Mouse (Mus musculus) erythroblast, embryonic 14.5 days (primary cell): ENCODE data around the gene Foxf1. TPM values are rescaled to one million over a fixed set of nuclear protein-coding genes. Genes with fewer than 3 reads are reported as not detected.

Experiments used
- H3K27me3 ChIP-seq: 2 replicates; pipeline ENCODE4 v1.6.1; 2012; ENCODE audit warnings: inconsistent platforms; ENCODE audit not compliant: control insufficient read depth
- H3K36me3 ChIP-seq: 2 replicates; pipeline ENCODE4 v1.6.1; 2012; ENCODE audit warnings: mild to moderate bottlenecking, inconsistent platforms; ENCODE audit not compliant: control insufficient read depth
- H3K4me1 ChIP-seq: 2 replicates; pipeline ENCODE4 v1.6.1; 2012; ENCODE audit warnings: inconsistent platforms; ENCODE audit not compliant: control insufficient read depth
- H3K4me3 ChIP-seq: replicated peaks from 2 replicates; pipeline ENCODE3; 2012; ENCODE audit warnings: moderate library complexity, mild to moderate bottlenecking, inconsistent platforms
- H3K9me3 ChIP-seq: 2 replicates; pipeline ENCODE4 v1.6.1; 2012; ENCODE audit warnings: low read length, inconsistent platforms, mixed read lengths; ENCODE audit not compliant: control insufficient read depth
- GATA1 ChIP-seq: IDR thresholded peaks from 2 replicates; pipeline ENCODE4 v1.6.1; 2012; ENCODE audit warnings: low read length, inconsistent platforms, mixed read lengths
- TAL1 ChIP-seq: IDR thresholded peaks from 3 replicates; pipeline ENCODE4 v1.6.1; 2012; ENCODE audit warnings: low read length, inconsistent platforms, mixed read lengths
- polyA plus RNA-seq: library from polyadenylated mRNA; stranded (reverse); fragments of >175 nt; gene quantifications from 2 replicates; pipeline ENCODE4 v1.2.3, GENCODE M21; 2012

The Foxf1 gene
- polyA plus RNA-seq, 1 experiment, result not detected

- H3K4me3 ChIP-seq, result no peak overlapping the region
- no peaks in the 10 kb centered on the region for H3K4me1 ChIP-seq
- H3K9me3 ChIP-seq, result peaks cover 2% of the 10 kb centered on the region; the same call in 1 of the 2 replicates
- H3K36me3 ChIP-seq, result no peaks in the 10 kb centered on the region
- TF ChIP-seq TAL1 (no peak), GATA1 (no peak)
- H3K27me3 ChIP-seq, result peaks cover 99% of the 10 kb centered on the region
These were observed 4.1 kb downstream of the Foxf1 start for GRCm38 (mm10) chr8:121088281-121088680.

DNA sequence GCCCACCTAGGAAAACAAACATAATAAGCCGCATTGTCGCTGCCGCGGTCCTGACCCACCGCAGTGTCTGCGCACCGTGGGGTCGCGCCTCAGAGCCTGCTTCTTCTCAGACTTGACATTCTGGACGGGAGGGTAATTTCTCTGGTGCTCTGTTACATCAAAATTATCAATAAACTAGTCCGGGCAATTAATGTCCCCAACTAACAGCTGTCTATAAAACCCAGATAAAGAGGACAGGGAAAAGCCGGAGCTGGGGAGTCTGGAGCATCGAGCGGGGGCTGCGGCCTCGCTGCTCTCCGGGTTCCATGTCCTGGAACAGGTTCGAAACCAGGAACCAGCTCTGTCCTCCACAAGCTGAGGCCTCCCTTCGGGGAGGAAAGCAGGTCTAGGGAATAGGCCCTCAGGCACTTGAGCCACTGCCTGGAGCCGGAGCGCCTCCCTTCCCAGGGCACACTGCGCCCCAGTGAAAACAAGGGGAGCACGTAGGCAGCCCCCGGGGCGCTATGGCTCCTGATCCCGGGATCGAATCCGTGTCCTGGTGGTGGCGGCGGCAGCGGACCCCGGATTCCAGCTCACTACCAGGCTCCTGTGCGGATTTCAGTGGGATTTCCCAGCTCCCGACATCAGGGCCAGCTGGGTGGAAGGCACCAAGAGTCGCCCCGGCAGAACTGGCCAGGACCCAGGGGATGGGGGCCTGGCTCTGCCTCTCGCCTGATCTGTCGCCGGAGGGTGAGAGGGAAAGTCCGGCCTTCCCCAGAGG is 4.9 kb downstream of the Foxf1 start:
- peaks cover 2% of the 10 kb centered on the region; the same call in 1 of the 2 replicates for H3K9me3 ChIP-seq

DNA sequence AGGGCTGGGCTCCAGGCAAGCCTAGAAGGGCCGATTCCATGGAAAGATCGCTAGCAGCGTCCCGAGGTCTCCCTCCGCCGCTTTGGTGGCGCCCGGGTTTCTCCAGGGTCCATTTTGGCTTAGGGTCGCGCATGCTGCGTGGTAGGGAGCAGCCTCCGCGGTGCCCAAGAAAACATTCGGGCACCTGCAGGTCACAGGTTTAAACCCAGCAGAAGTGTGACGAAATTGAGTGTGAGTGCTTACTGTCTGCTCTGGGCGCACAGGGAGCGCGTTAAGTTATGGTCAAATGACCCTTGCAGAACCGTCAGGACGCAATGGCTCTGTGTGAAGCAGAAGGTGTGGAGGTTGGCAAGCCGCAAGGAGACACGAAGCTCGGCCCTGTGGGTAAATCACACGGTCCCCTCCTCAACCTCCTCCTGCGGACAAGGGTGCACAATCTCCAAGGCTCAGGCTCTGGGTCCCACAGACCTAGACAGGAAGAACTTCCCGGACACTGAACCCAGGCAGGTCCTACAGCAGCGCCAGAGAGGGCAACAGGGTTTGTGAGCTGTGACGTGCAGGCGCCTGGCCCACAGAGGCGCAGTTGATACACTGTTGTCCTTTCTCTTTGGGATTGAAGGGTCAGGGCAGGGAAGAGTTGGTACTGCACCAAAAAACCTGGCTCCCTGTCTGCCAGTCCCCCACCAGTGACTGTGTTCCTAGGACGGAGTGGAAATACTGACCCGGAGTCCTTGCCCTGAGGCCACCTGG is 5.6 kb downstream of the Foxf1 start:
- no peaks in the 10 kb centered on the region for H3K36me3 ChIP-seq
- no peak for TF ChIP-seq TAL1
- no peak for TF ChIP-seq GATA1
- no peak overlapping the region for H3K4me3 ChIP-seq
- no peaks in the 10 kb centered on the region for H3K4me1 ChIP-seq
- no peaks in the 10 kb centered on the region; the same call in 1 of the 2 replicates for H3K9me3 ChIP-seq
- peaks cover 91% of the 10 kb centered on the region for H3K27me3 ChIP-seq

More for the DNA sequence above, 4.9 kb downstream of the Foxf1 start:
- no peak overlapping the region for H3K4me3 ChIP-seq
- H3K4me1 ChIP-seq, result no peaks in the 10 kb centered on the region
- no peaks in the 10 kb centered on the region for H3K36me3 ChIP-seq
- TF ChIP-seq GATA1 (no peak), TAL1 (no peak)
- peaks cover 98% of the 10 kb centered on the region for H3K27me3 ChIP-seq

DNA sequence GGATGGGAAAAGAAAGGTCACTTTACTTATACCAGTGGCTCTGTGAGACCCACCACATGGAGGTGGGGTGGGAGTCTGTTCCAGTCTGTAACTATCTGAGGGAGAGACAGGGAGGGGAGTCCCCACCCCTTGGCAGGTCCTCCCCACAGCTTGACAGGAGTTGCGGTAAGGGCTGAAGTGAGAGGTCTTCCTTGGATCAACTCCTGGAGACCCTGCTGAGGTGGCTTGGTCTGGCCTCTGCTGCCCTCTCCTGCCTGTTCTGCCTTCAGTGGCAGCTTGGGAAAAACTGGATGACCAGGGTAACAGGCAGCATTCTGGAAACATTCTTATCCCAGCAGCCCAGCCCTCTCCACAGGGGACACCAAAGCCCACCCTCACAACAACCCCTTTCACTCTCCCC is 6.5 kb downstream of the Foxf1 start:
- TF ChIP-seq GATA1, result no peak
- no peak for TF ChIP-seq TAL1
- Histone ChIP-seq H3K27me3 (peaks cover 82% of the 10 kb centered on the region), H3K4me1 (no peaks in the 10 kb centered on the region), H3K4me3 (no peak overlapping the region), H3K9me3 (no peaks in the 10 kb centered on the region), H3K36me3 (no peaks in the 10 kb centered on the region)

- peaks cover 2% of the 10 kb centered on the region for H3K36me3 ChIP-seq
- H3K27me3 ChIP-seq, result peaks cover 67% of the 10 kb centered on the region
These were observed 8.0 kb downstream of the Foxf1 start for GRCm38 (mm10) chr8:121092141-121092540.

DNA sequence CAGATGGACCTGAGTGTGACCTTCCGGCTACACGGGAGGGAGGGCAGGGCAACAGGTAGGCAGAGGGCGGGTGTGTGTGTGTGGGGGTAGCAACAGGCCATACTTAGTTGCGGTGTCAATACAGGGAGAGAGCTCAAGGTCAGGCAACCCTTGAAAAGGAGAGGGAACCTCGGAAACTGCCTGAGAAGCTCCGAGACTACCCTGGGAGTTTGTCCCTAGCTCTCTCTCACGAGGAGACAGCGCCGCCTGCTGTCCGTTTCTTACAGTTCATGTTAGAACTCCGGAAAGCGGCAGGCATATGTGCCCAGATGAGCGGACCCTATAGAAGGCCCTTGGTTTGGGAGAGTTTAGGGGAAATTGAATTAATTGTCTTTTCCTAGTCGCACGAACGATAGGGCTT is 8.4 kb downstream of the Foxf1 start:
- Histone ChIP-seq H3K27me3 (peaks cover 63% of the 10 kb centered on the region), H3K36me3 (peaks cover 7% of the 10 kb centered on the region), H3K4me1 (no peaks in the 10 kb centered on the region), H3K4me3 (no peak overlapping the region), H3K9me3 (no peaks in the 10 kb centered on the region)
- TF ChIP-seq TAL1, result no peak
- TF ChIP-seq GATA1, result no peak

More at GRCm38 (mm10) chr8:121092141-121092540, 8.0 kb downstream of the Foxf1 start:
- Histone ChIP-seq H3K4me1 (no peaks in the 10 kb centered on the region), H3K9me3 (no peaks in the 10 kb centered on the region), H3K4me3 (no peak overlapping the region)
- TF ChIP-seq GATA1 (no peak), TAL1 (no peak)

- Histone ChIP-seq H3K27me3 (peaks cover 54% of the 10 kb centered on the region), H3K4me1 (no peaks in the 10 kb centered on the region), H3K9me3 (no peaks in the 10 kb centered on the region), H3K36me3 (peaks cover 15% of the 10 kb centered on the region), H3K4me3 (no peak overlapping the region)
- no peak for TF ChIP-seq TAL1
- TF ChIP-seq GATA1, result no peak
These were observed 9.3 kb downstream of the Foxf1 start for GRCm38 (mm10) chr8:121093496-121093895.

GRCm38 (mm10) chr8:121104049-121104818 is 20.0 kb downstream of the Foxf1 start:
- TF ChIP-seq TAL1 (no peak), GATA1 (no peak)
- peaks cover 30% of the 10 kb centered on the region for H3K4me1 ChIP-seq
- no peaks in the 10 kb centered on the region for H3K9me3 ChIP-seq
- no peaks in the 10 kb centered on the region for H3K27me3 ChIP-seq
- H3K36me3 ChIP-seq, result peaks cover 72% of the 10 kb centered on the region
- H3K4me3 ChIP-seq, result no peak overlapping the region
